Mouse (Mus musculus): ENCODE data around the gene Mycbpap.

DNA sequence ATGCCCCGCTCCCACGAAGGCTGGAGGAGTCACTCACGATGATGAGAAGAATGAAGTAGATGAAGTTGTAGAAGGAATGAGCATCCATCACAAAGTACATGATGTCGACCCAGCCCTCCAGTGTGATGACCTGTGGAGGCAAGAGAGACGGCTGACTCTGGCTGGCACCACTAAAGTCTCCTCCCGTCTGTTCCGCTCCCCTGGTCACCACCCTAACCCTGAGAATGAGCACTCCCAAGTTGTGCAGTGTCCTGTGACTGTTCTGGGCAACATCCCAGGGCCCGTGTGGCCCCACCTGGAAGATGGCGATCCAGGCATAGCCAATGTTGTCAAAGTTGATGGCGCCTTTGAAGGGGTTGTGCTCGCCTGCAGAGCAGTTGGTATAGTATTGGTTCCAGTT lies 59.7 kb downstream of the Mycbpap start:
- TF ChIP-seq E2F4 (IDR thresholded peaks at IDR 0.05; ENCODE audit: insufficient read depth) = no peak
- no peak for TF ChIP-seq POLR2A (IDR thresholded peaks at IDR 0.05; ENCODE audit: insufficient read length, low read depth)
- no peak for TF ChIP-seq TCF12 (IDR thresholded peaks at IDR 0.05; ENCODE audit: insufficient read depth, poor library complexity, severe bottlenecking)
- no peak for TF ChIP-seq POLR2AphosphoS2 (IDR thresholded peaks at IDR 0.05; ENCODE audit: insufficient read length, low read depth)
- no peak for TF ChIP-seq TCF3 (IDR thresholded peaks at IDR 0.05; ENCODE audit: insufficient read length, low read depth)
- TF ChIP-seq MYOD1 (IDR thresholded peaks at IDR 0.05; ENCODE audit: control insufficient read depth in 1 of 3, insufficient read length in 2 of 3, low read depth in 2 of 3) = no peak
- no peak for TF ChIP-seq USF1 (IDR thresholded peaks at IDR 0.05; ENCODE audit: low read depth)
- no peak for TF ChIP-seq MYOG (IDR thresholded peaks at IDR 0.05; ENCODE audit: control insufficient read depth in 1 of 3, insufficient read depth in 1 of 3, insufficient read length in 2 of 3, low read depth in 2 of 3)
- no peak for TF ChIP-seq MAX (IDR thresholded peaks at IDR 0.05; ENCODE audit: low read depth)
- TF ChIP-seq CEBPB (IDR thresholded peaks at IDR 0.05; ENCODE audit: insufficient read depth, poor library complexity, severe bottlenecking) = no peak
- no peak for TF ChIP-seq SRF (IDR thresholded peaks at IDR 0.05; ENCODE audit: control insufficient read depth, insufficient read length, low read depth)
